Mouse (Mus musculus): ENCODE results near the gene Nrxn2. TPM values are rescaled to one million over a fixed set of nuclear protein-coding genes. Genes with fewer than 3 reads are reported as not detected.
A peak's percentile ranks its signal among the peaks of the same experiment; 100 is the strongest.

The Nrxn2 gene
- polyA plus RNA-seq, 1 experiment from 2014 or later = 2.8 TPM

DNA sequence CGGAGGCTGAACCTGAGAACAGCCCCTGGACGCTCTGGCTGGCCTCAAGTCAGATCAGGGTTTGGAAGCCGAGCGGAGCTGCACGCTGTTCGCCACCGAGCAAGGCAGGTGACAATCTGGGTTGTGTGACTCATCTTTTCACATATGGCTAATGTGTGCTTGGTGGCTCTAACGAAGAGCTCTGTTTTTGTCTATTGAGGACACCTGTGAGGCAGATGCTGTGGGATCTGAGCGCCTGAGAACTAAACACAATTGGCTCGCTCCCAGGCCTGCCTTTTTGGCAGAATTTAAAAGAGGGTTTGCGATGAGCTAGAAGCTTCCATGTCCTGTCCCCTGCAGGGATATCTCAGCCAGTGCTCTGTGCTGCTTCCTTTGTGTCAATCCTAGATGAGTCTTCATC lies 131.0 kb downstream of the Nrxn2 start:
- Histone ChIP-seq H3K9ac (no peak overlapping the region), H3K9me3 (0 out of 2 replicates have a peak, but pooled peaks cover 4% of the 10 kb centered on the region), H3K4me3 (no peak overlapping the region), H3K4me2 (replicated peaks) (no peak overlapping the region), H3K4me1 (peaks cover 8% of the 10 kb centered on the region; the same call in 1 of the 2 replicates), H3K36me3 (no peaks in the 10 kb centered on the region), H3K27me3 (no peaks in the 10 kb centered on the region), H3K27ac (no peak overlapping the region)
- no peak for ATAC-seq (ENCODE audit: insufficient number of reproducible peaks, insufficient read depth, low FRiP score, low TSS enrichment)
- WGBS = 77% methylated on average over 11 of the region's 11 CpGs

DNA sequence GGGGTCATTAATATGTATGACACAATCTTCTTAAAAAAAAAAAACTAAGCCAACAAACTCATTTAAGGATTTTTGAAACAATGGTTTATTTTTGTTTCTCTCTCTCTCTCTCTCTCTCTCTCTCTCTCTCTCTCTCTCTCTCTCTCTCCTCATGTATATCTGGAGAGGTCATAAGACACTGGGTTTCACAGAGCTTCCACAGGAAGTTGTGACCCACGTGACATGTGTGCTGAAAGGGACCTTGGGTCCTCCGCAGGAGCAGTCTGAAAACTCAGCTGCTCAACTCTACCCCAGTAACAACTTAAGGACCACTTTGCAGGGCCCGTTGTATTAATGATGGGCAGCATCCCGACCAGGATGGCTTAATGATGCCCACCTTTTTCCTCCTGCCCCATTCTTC lies 132.7 kb downstream of the Nrxn2 start:
- no peaks in the 10 kb centered on the region for H3K9me3 ChIP-seq
- no peaks in the 10 kb centered on the region for H3K36me3 ChIP-seq
- H3K27me3 ChIP-seq = no peaks in the 10 kb centered on the region
- peaks cover 8% of the 10 kb centered on the region; the same call in 1 of the 2 replicates for H3K4me1 ChIP-seq
- ATAC-seq (ENCODE audit: insufficient number of reproducible peaks, insufficient read depth, low FRiP score, low TSS enrichment) = no peak
- H3K9ac ChIP-seq = no peak overlapping the region
- H3K4me2 ChIP-seq (replicated peaks) = no peak overlapping the region
- H3K27ac ChIP-seq = no peak overlapping the region
- no peak overlapping the region for H3K4me3 ChIP-seq
- 65% methylated on average over 4 of the region's 4 CpGs for WGBS

DNA sequence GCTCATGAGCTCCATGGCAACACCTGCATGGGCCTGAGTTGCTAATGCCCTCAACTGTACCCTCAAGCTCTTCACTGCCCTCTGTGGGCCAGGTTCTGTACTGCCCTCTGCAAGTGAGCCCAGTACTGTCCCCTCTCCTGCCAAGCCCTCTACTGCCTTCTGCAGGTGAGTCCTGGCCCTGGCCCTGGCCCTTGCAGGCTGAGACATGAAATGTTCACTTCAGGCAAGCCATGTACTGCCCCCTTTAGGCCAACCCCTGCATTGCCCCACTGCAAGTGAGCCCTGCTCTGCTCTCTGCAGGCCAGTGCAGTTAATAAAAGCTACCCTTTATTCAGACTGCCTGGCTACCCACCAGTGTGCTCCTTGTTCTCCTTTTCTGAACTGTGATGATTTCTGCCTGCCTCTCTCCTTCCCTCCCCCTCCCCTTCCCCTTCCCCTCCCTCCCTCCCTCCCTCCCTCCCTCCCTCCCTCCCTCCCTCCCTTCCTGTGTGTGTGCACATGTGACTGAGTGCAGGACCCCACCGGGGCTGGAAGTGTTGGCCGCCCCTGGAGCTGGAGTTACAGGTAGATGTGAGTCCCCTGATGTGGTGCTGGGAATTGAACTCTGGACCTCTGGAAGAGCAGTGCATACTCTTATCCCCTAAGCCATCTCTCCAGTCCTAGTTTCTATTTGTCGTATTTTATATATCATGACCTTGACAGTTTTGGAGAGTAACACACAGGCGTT lies 133.9 kb downstream of the Nrxn2 start:
- 79% methylated on average over 4 of the region's 4 CpGs for WGBS
- ATAC-seq (ENCODE audit: insufficient number of reproducible peaks, insufficient read depth, low FRiP score, low TSS enrichment) = no peak
- no peaks in the 10 kb centered on the region for H3K9me3 ChIP-seq

DNA sequence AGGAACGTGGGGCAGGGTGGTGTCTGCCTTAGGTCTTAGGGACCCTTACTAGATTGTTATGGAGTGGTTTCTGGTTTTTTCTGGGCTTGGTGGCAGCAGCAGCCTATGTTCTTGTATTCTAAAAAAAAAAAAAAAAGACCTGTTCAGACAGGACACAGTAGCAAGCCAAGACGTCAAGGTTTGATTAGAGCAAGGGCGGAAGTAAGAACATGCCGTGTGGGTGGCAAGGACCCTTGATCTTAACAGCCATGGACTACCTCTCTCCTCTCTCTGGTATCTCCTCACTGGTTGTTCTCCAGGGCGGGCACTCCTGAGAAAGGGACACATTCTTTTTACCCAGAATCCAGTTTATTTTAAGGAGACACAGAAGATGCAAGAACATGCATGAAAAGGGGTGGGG lies 134.6 kb downstream of the Nrxn2 start:
- Histone ChIP-seq H3K27me3 (no peaks in the 10 kb centered on the region), H3K4me2 (replicated peaks) (no peak overlapping the region), H3K9ac (no peak overlapping the region), H3K4me1 (peaks cover 8% of the 10 kb centered on the region; the same call in 1 of the 2 replicates), H3K9me3 (no peaks in the 10 kb centered on the region), H3K36me3 (no peaks in the 10 kb centered on the region), H3K4me3 (no peak overlapping the region), H3K27ac (no peak overlapping the region)
- WGBS = 73% methylated on average over 5 of the region's 5 CpGs
- ATAC-seq (ENCODE audit: insufficient number of reproducible peaks, insufficient read depth, low FRiP score, low TSS enrichment) = no peak

More for the DNA sequence above, 133.9 kb downstream of the Nrxn2 start:
- Histone ChIP-seq H3K4me3 (no peak overlapping the region), H3K27ac (no peak overlapping the region), H3K27me3 (no peaks in the 10 kb centered on the region), H3K36me3 (no peaks in the 10 kb centered on the region), H3K4me2 (replicated peaks) (no peak overlapping the region), H3K4me1 (peaks cover 8% of the 10 kb centered on the region; the same call in 1 of the 2 replicates), H3K9ac (no peak overlapping the region)

DNA sequence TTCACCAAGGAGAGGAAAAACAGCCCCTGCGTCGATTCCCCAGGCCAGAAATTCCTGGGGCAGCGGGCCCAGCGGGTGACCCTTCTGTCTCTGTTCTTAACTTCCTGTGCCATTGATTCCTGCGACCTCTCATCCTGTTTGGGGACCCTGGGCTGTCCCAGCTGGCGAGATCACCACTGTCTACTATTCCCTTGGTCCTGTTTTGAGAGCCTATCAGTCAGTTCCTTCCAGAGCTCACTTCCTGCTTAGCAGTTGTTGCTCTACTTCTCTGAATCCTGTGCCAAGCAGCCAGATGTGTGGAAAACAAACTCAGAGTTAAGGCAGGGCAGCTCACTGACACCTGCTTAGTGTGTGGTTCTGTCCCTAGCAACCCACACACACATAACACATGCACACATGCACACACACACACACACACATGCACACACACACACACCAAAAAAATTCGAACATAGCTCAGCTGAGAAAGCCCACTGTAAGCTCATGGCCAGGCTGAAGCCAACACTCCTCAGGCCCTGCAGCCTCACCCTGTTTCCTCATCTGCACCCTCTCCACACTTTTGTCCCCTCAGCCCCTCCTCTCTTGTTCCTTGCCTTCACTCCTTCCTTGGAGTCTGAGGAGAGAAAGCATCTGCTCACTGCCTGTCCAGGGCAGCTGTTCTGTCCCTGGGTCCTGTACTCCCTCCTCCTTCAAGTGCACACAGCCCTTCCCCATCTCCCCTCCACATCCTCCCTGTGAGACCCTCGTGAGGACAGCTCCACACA lies 135.5 kb downstream of the Nrxn2 start:
- Histone ChIP-seq H3K9me3 (no peaks in the 10 kb centered on the region), H3K9ac (no peak overlapping the region), H3K27me3 (no peaks in the 10 kb centered on the region), H3K4me2 (replicated peaks) (no peak overlapping the region), H3K4me3 (no peak overlapping the region), H3K4me1 (peaks cover 8% of the 10 kb centered on the region; the same call in 1 of the 2 replicates), H3K27ac (0 out of 2 replicates have a peak overlapping the region, but pooled peaks have one; percentile 30), H3K36me3 (no peaks in the 10 kb centered on the region)
- no peak for ATAC-seq (ENCODE audit: insufficient number of reproducible peaks, insufficient read depth, low FRiP score, low TSS enrichment)
- 27% methylated on average over 8 of the region's 8 CpGs for WGBS

DNA sequence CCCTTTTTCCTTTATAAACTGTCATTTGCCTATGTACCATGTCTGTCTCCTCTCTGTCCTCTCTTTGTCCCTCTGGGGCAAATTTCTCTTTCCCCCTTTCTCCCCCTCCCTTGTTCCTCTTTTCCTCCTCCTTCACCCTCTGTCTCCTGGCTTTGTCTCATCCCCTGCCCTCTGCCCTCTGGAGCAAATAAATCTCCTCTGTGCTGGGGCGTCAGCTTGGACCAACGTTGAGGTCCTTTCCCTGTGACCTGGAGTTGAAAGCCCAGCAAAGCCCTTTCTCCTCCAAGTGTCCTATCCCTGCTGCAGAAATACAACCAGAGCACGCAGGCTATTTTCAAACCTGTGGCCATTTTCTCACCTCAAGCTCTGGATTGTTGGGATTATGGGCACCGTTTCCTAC lies 141.0 kb downstream of the Nrxn2 start:
- Histone ChIP-seq H3K4me3 (no peak overlapping the region), H3K4me2 (replicated peaks) (no peak overlapping the region), H3K9ac (no peak overlapping the region), H3K4me1 (peaks cover under 1% of the 10 kb centered on the region; the same call in 1 of the 2 replicates), H3K27ac (no peak overlapping the region), H3K36me3 (no peaks in the 10 kb centered on the region), H3K9me3 (no peaks in the 10 kb centered on the region), H3K27me3 (no peaks in the 10 kb centered on the region)
- WGBS = 63% methylated on average over 4 of the region's 4 CpGs
- no peak for ATAC-seq (ENCODE audit: insufficient number of reproducible peaks, insufficient read depth, low FRiP score, low TSS enrichment)

DNA sequence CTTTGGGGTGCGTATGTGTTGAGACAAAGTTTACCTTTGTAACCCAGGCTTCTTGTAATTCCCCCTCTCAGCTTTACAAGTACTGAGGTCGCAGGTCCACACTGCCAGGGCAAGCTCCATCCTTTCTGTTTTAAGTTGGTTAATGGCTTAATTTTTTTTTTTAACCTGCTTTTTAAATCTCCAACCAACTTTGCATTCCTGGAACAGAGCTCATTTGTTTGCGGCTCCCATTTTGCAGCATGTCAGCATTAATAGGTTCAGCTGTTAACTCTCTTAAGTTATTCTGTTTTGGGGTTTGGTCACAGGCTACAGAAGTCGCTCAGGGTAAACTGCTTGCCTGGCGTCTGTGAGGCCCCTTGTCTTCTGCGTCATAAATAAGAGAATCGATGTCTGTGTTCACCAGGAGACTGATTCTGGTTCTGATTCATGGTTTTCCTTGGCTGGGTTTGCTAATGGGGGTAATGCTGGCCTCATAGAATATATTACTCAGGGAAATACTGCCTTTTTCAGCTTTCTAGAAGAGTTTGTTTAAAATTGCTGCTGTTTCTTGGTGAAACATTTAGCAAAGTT lies 141.8 kb downstream of the Nrxn2 start:
- Histone ChIP-seq H3K4me2 (replicated peaks) (no peak overlapping the region), H3K9me3 (no peaks in the 10 kb centered on the region), H3K36me3 (no peaks in the 10 kb centered on the region), H3K4me3 (no peak overlapping the region), H3K27ac (no peak overlapping the region), H3K27me3 (no peaks in the 10 kb centered on the region), H3K4me1 (no peaks in the 10 kb centered on the region), H3K9ac (no peak overlapping the region)
- no peak for ATAC-seq (ENCODE audit: insufficient number of reproducible peaks, insufficient read depth, low FRiP score, low TSS enrichment)
- 76% methylated on average over 7 of the region's 7 CpGs for WGBS

DNA sequence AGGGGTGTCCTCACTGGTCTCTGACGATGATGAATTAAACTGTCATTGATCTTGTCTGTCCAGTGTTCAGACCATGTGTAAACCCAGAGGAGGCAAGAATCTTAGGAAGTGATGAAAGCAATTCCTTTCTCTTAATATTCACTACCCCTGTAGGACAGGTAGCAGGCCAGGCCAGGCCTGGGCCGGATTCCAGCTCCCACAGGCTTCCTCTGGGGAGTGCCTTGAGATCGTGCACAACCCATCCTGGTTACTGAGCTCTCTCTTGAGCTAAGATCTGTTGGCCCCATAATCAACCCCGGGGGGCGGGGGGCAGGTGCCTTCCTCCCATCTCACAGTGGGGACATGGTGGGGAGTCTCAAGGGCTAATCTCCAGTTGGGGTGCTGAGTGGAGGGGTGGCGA lies 146.6 kb downstream of the Nrxn2 start:
- H3K27ac ChIP-seq = no peak overlapping the region
- no peaks in the 10 kb centered on the region for H3K9me3 ChIP-seq
- H3K4me1 ChIP-seq = no peaks in the 10 kb centered on the region
- WGBS = 80% methylated on average over 6 of the region's 6 CpGs
- H3K27me3 ChIP-seq = no peaks in the 10 kb centered on the region
- no peak for ATAC-seq (ENCODE audit: insufficient number of reproducible peaks, insufficient read depth, low FRiP score, low TSS enrichment)
- H3K4me3 ChIP-seq = no peak overlapping the region
- no peaks in the 10 kb centered on the region for H3K36me3 ChIP-seq
- no peak overlapping the region for H3K4me2 ChIP-seq (replicated peaks)
- H3K9ac ChIP-seq = no peak overlapping the region

DNA sequence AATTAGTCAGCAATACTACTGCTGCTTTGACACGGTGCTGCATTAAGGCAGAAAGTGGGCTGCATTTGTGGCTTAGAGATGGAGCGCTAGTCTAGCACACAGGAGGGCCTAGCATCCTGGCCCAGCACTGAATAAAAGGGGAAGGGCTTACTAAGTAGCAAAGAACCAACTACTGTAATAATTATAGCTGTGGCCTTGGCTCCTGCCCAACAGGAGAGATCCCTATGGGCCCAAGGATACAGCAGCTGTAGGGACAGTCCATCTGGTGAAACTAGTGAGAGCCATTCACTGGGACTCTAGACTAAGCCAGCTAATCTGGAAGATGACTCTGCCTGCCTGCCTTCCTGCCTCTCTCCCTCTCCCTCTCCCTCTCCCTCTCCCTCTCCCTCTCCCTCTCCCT lies 147.9 kb downstream of the Nrxn2 start:
- WGBS = 84% methylated on average over 2 of the region's 2 CpGs

DNA sequence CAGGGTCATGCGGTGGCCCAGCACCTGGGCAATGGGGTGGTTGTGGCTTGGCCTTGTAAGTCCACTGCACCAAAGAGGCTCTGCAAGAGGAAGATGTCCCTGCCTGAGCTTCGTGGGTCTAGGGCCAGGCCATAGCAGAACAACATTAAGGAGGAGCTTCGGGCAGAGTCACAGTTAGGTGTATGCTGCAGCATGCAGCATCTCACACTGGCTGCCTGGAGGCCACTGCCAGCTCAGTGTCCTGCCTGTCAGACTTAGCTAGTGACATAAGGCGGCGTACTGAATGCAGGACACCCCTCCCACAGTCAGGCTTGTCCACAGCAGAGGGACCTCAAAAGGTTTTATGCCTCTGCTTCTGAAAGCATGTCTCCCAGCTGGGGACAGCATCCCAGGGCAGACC lies 150.5 kb downstream of the Nrxn2 start:
- H3K4me2 ChIP-seq (replicated peaks) = no peak overlapping the region
- ATAC-seq (ENCODE audit: insufficient number of reproducible peaks, insufficient read depth, low FRiP score, low TSS enrichment) = no peak
- H3K9me3 ChIP-seq = no peaks in the 10 kb centered on the region
- no peak overlapping the region for H3K4me3 ChIP-seq
- no peaks in the 10 kb centered on the region for H3K27me3 ChIP-seq
- no peaks in the 10 kb centered on the region for H3K4me1 ChIP-seq
- 77% methylated on average over 5 of the region's 5 CpGs for WGBS
- no peak overlapping the region for H3K27ac ChIP-seq
- H3K9ac ChIP-seq = no peak overlapping the region
- no peaks in the 10 kb centered on the region for H3K36me3 ChIP-seq

More for the DNA sequence above, 147.9 kb downstream of the Nrxn2 start:
- Histone ChIP-seq H3K4me3 (no peak overlapping the region), H3K9me3 (no peaks in the 10 kb centered on the region), H3K4me2 (replicated peaks) (no peak overlapping the region), H3K27ac (no peak overlapping the region), H3K27me3 (no peaks in the 10 kb centered on the region), H3K36me3 (no peaks in the 10 kb centered on the region), H3K9ac (no peak overlapping the region), H3K4me1 (no peaks in the 10 kb centered on the region)
- ATAC-seq (ENCODE audit: insufficient number of reproducible peaks, insufficient read depth, low FRiP score, low TSS enrichment) = no peak

DNA sequence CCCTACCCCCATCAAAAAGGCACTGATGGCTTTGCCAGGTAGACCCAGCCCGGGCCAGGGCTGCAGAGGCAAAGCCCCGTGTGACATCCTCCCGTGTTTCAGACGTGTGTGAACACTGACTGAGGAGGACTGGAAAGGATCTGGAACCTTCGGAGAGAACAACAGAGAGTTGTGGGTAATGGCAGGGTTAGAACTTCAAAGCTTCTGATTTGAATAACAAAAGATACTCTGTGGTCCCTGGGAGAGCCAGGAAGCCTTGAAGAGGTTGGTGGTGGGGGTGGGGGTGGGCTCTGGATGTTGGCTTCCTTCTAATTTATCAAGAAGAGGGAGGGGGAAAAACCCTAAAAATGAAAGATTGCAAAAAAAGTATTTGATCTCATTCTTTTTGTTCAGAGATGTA lies 151.0 kb downstream of the Nrxn2 start:
- Histone ChIP-seq H3K27ac (no peak overlapping the region), H3K4me2 (replicated peaks) (no peak overlapping the region), H3K4me1 (no peaks in the 10 kb centered on the region), H3K9ac (no peak overlapping the region), H3K9me3 (no peaks in the 10 kb centered on the region), H3K36me3 (no peaks in the 10 kb centered on the region), H3K4me3 (no peak overlapping the region), H3K27me3 (no peaks in the 10 kb centered on the region)
- WGBS = 40% methylated on average over 5 of the region's 5 CpGs
- ATAC-seq (ENCODE audit: insufficient number of reproducible peaks, insufficient read depth, low FRiP score, low TSS enrichment) = no peak

DNA sequence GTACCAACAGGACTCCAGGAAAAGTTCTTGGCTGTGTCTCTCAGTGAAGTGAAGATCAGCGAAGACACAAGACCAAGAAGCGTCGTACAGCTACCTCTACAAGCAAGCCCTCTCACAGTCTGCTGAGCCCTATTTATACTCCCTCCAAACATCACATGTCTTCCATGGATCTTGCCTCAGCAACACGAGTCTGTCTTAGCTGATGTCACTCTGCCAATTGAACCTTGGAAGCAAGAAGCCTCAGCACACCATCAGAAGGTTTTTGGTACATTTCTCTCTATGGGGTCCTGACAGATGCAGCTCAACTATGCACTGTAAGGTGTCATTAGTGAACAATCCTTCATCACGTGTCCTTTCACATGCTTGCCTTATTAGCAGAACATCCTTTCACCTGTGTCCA lies 152.9 kb downstream of the Nrxn2 start:
- Histone ChIP-seq H3K27ac (no peak overlapping the region), H3K9ac (no peak overlapping the region), H3K36me3 (no peaks in the 10 kb centered on the region), H3K4me3 (no peak overlapping the region), H3K9me3 (no peaks in the 10 kb centered on the region), H3K4me2 (replicated peaks) (no peak overlapping the region), H3K4me1 (no peaks in the 10 kb centered on the region), H3K27me3 (no peaks in the 10 kb centered on the region; the same call in 1 of the 2 replicates)
- WGBS = 82% methylated on average over 5 of the region's 5 CpGs
- ATAC-seq (ENCODE audit: insufficient number of reproducible peaks, insufficient read depth, low FRiP score, low TSS enrichment) = no peak
